11 mouse cellular contexts compared by ENCODE assay signal in genomic region chr1:71767705-71768104, GRCm38 (mm10).
"Had no signal": no experiment of that assay in that cellular context is flagged by ENCODE, and none has a peak within 500 bp of the region (broad histone marks: within the 10 kb centered on the region; RNA-seq: fewer than 3 reads in every experiment).

No protein-coding gene starts in this region.

- H3K27me3 ChIP-seq: hindbrain, embryonic 15.5 days; limb, embryonic 12.5 days; liver, embryonic 15.5 days; midbrain, embryonic 13.5 days; neural tube, embryonic 15.5 days had no signal

- H3K9ac ChIP-seq: hindbrain, embryonic 15.5 days; limb, embryonic 12.5 days; liver, embryonic 15.5 days; midbrain, embryonic 13.5 days; neural tube, embryonic 15.5 days had no signal

- ATAC-seq: midbrain, embryonic 13.5 days had no signal

- H3K36me3 ChIP-seq: hindbrain, embryonic 15.5 days; limb, embryonic 12.5 days; liver, embryonic 15.5 days; midbrain, embryonic 13.5 days; neural tube, embryonic 15.5 days had no signal

- H3K27ac ChIP-seq: hindbrain, embryonic 15.5 days; layer of hippocampus, adult 2 months; limb, embryonic 12.5 days; liver, embryonic 15.5 days; midbrain, embryonic 13.5 days; neural tube, embryonic 15.5 days had no signal

- H3K9me3 ChIP-seq: hindbrain, embryonic 15.5 days; limb, embryonic 12.5 days; liver, embryonic 15.5 days; midbrain, embryonic 13.5 days; neural tube, embryonic 15.5 days had no signal

- H3K4me2 ChIP-seq: hindbrain, embryonic 15.5 days; limb, embryonic 12.5 days; liver, embryonic 11.5 days; liver, embryonic 15.5 days; midbrain, embryonic 13.5 days; neural tube, embryonic 15.5 days had no signal

- H3K4me1 ChIP-seq: hindbrain, embryonic 15.5 days; limb, embryonic 12.5 days; liver, embryonic 15.5 days; midbrain, embryonic 13.5 days; neural tube, embryonic 15.5 days had no signal

- DNase-seq: lung, adult 2 months; right cerebral cortex, adult 18-20 months; thymus, postnatal 36 days had no signal

- H3K4me3 ChIP-seq: hindbrain, embryonic 15.5 days; layer of hippocampus, adult 2 months; limb, embryonic 12.5 days; liver, embryonic 15.5 days; midbrain, embryonic 13.5 days; myocyte; neural tube, embryonic 15.5 days had no signal
